29 mouse cellular contexts compared by ENCODE assay signal in the genomic region with DNA sequence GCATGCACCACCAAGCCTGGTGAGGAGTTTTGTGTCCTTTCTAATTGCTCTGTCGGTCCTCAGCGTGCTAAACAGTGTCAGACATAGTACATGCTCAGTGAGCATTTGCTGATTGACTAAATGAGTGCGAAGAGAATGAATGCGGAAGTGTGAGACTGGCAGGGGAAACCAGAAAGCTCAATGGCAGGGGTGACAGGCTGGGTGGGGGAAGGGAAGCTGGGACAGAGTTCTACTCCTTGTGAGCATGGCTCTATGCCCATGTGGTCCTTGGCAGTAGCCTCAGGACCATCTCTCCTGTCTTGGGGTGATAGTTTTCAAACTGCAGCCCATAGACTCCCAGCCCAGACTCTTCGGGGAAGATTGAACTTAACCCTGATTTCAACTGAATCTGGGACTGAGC. TPM values are rescaled to one million over a fixed set of nuclear protein-coding genes. Genes with fewer than 3 reads are reported as not detected.
DNase-seq lines count a peak whose midpoint lies in the region; ATAC-seq and TF ChIP-seq lines count a peak whose summit lies in the region.
"Had no signal": no experiment of that assay in that cellular context is flagged by ENCODE, and none has a peak within 500 bp of the region (broad histone marks: within the 10 kb centered on the region; RNA-seq: fewer than 3 reads in every experiment).

No protein-coding gene starts in this region.

- peaks cover 45% of the 10 kb centered on the region for H3K4me1 ChIP-seq in cerebellum, adult 2 months (ENCODE audit: control insufficient read depth, insufficient read depth, low read length)

- H3K27me3 ChIP-seq in cerebellum, adult 2 months (ENCODE audit: control insufficient read depth, insufficient read depth, low read length) = no peaks in the 10 kb centered on the region
- H3K27me3 ChIP-seq: hindbrain, embryonic 15.5 days; liver, embryonic 15.5 days; midbrain, embryonic 15.5 days had no signal

- no peak overlapping the region for H3K4me3 ChIP-seq in cerebellum, adult 2 months (replicated peaks; ENCODE audit: insufficient read depth, low read depth, low read length)
- no peak overlapping the region for H3K4me3 ChIP-seq in layer of hippocampus, adult 2 months
- H3K4me3 ChIP-seq: erythroblast, embryonic 14.5 days; forebrain, embryonic 12.5 days; hindbrain, embryonic 15.5 days; limb, embryonic 12.5 days; liver, embryonic 15.5 days; midbrain, embryonic 15.5 days had no signal

- TF ChIP-seq CTCF in cerebellum, adult 2 months (IDR thresholded peaks at IDR 0.05; ENCODE audit: borderline replicate concordance, insufficient read depth, low read depth, low read length) = no peak
- TF ChIP-seq CTCF in layer of hippocampus, adult 2 months (conservative IDR thresholded peaks at IDR 0.05) = no peak

- no peak for TF ChIP-seq POLR2A in cerebellum, adult 2 months (IDR thresholded peaks at IDR 0.05; ENCODE audit: borderline replicate concordance, insufficient read depth, low read length)

- WGBS in cerebellum, adult 2 months = 18% methylated on average over 5 of the region's 5 CpGs

- DNase-seq in cerebellum, adult 2 months = peak; percentile 61 to 67
- DNase-seq in cerebellum, adult 8-10 months = no peak
- DNase-seq in retina, postnatal 1 day = peak; percentile 40
- DNase-seq in retina, embryonic 14.5 days (ENCODE audit: low spot score) = no peak
- peak; percentile 80 for DNase-seq in cerebellum, adult 9-11 months
- no peak for DNase-seq in layer of hippocampus, adult 2 months (ENCODE audit: low spot score in 2 of 2)
- DNase-seq in c-Kit-positive CD71-positive TER-119-positive erythroid progenitor cells, embryonic 14.5 days (ENCODE audit: low spot score) = no peak
- DNase-seq: adrenal gland, adult 2 months; gastrocnemius, postnatal 25 days; heart, adult 18-20 months; kidney, adult 18-20 months; kidney, postnatal 36 days; lung, embryonic 14.5 days; lung, postnatal 14 days; thymus, adult 2 months; thymus, postnatal 4 days had no signal

- peak overlapping the region; percentile 61 for H3K27ac ChIP-seq in cerebellum, adult 2 months (ENCODE audit: insufficient read depth, low read length)
- H3K27ac ChIP-seq in layer of hippocampus, adult 2 months = no peak overlapping the region
- H3K27ac ChIP-seq: forebrain, embryonic 12.5 days; hindbrain, embryonic 15.5 days; limb, embryonic 12.5 days; liver, embryonic 15.5 days; midbrain, embryonic 15.5 days had no signal

- ATAC-seq in granulocyte monocyte progenitor cell, adult 5-6 weeks (replicated peaks; ENCODE audit: poor library complexity, severe bottlenecking) = peak; percentile 44
- ATAC-seq: activated CD4-positive, CD25-positive, alpha-beta regulatory T cell, adult 4 months; CD4-positive, CD25-positive, alpha-beta regulatory T cell, adult 4 months; midbrain, embryonic 15.5 days had no signal

RNA-seq across cellular contexts. Expression of gene Syt2, which starts 52.0 kb away (rescaled TPM):
- 305 and 318 TPM in 2 replicates for polyA plus RNA-seq in cerebellum, adult 2 months (2012; rRNA removed)
- not detected in 2 replicates for total RNA-seq in granulocyte monocyte progenitor cell, adult 5-6 weeks (2014; fragmentation: Nextera tagmentation)
- 0.41 TPM in 1 of 2 replicates, not detected in the other for total RNA-seq in granulocyte monocyte progenitor cell, adult 5-6 weeks (2017)
- total RNA-seq in layer of hippocampus, adult 2 months (2021) = 10 to 100 TPM; 17.9 to 18.6 TPM
- total RNA-seq: gastrocnemius, adult 18-20 months; heart, adult 18-20 months; hematopoietic stem cell, adult 5-6 weeks; liver, adult 2 months; neutrophil, adult 5-6 weeks had no signal
- polyA plus RNA-seq: liver, adult 2 months had no signal

Comparison
In these comparisons a context has a peak if more than half of its experiments do, and no peak if none do; other contexts are left out.
1. DNase-seq: peak in cerebellum, adult 2 months (2 of 2), retina, postnatal 1 day (single experiment) and cerebellum, adult 9-11 months (single experiment); none in cerebellum, adult 8-10 months (single experiment), retina, embryonic 14.5 days (single experiment), layer of hippocampus, adult 2 months (0 of 2) and c-Kit-positive CD71-positive TER-119-positive erythroid progenitor cells, embryonic 14.5 days (single experiment).
2. RNA of gene Syt2, which starts 52.0 kb away (total RNA-seq): 17.9 to 18.6 TPM in layer of hippocampus, adult 2 months; 0.41 TPM in granulocyte monocyte progenitor cell, adult 5-6 weeks; every median in the first group is over 10 times any median in the second.